Mouse (Mus musculus): ENCODE measurements around the gene Agpat3.
A peak's percentile ranks its signal among the peaks of the same experiment; 100 is the strongest.

The Agpat3 gene

GRCm38 (mm10) chr10:78259230-78259629 is 93.1 kb downstream of the Agpat3 start:
- DNase-seq (ENCODE audit: low spot score in 2 of 2): no peak

- no peak for DNase-seq (ENCODE audit: low spot score in 2 of 2)
Measured at GRCm38 (mm10) chr10:78258142-78258675, 94.1 kb downstream of the Agpat3 start.

GRCm38 (mm10) chr10:78255646-78256059 is 96.6 kb downstream of the Agpat3 start:
- peak in 1 of 2 experiments; percentile 27 for DNase-seq (ENCODE audit: low spot score in 2 of 2)

GRCm38 (mm10) chr10:78247206-78247605 is 105.1 kb downstream of the Agpat3 start:
- no peak for DNase-seq (ENCODE audit: low spot score in 2 of 2)

- no peak for DNase-seq (ENCODE audit: low spot score in 2 of 2)
Measured at GRCm38 (mm10) chr10:78246725-78247124, 105.6 kb downstream of the Agpat3 start.

GRCm38 (mm10) chr10:78245225-78245547 is 107.1 kb downstream of the Agpat3 start:
- DNase-seq (ENCODE audit: low spot score in 2 of 2): no peak

GRCm38 (mm10) chr10:78244438-78245224 is 107.7 kb downstream of the Agpat3 start, which contains the start of gene Trappc10:
Gene Trappc10, minus strand, starts transcription at chr10:78244641.
- peak; percentile 85 to 88 for DNase-seq (ENCODE audit: low spot score in 2 of 2)

- peak in 1 of 2 experiments; percentile 28 for DNase-seq (ENCODE audit: low spot score in 2 of 2)
Measured at GRCm38 (mm10) chr10:78244058-78244437, 108.2 kb downstream of the Agpat3 start.

GRCm38 (mm10) chr10:78238926-78239325 is 113.4 kb downstream of the Agpat3 start:
- DNase-seq (ENCODE audit: low spot score in 2 of 2): no peak

- DNase-seq (ENCODE audit: low spot score in 2 of 2): no peak
Measured at GRCm38 (mm10) chr10:78238297-78238696, 114.0 kb downstream of the Agpat3 start.

- DNase-seq (ENCODE audit: low spot score in 2 of 2): no peak
Measured at GRCm38 (mm10) chr10:78237809-78238208, 114.5 kb downstream of the Agpat3 start.

GRCm38 (mm10) chr10:78236885-78237629 is 115.2 kb downstream of the Agpat3 start:
- no peak for DNase-seq (ENCODE audit: low spot score in 2 of 2)

GRCm38 (mm10) chr10:78233756-78234155 is 118.5 kb downstream of the Agpat3 start:
- DNase-seq (ENCODE audit: low spot score in 2 of 2): no peak

- DNase-seq (ENCODE audit: low spot score in 2 of 2): no peak
Measured at GRCm38 (mm10) chr10:78233161-78233560, 119.1 kb downstream of the Agpat3 start.

GRCm38 (mm10) chr10:78232301-78232980 is 119.8 kb downstream of the Agpat3 start:
- no peak for DNase-seq (ENCODE audit: low spot score in 2 of 2)

GRCm38 (mm10) chr10:78228560-78228928 is 123.7 kb downstream of the Agpat3 start:
- no peak for DNase-seq (ENCODE audit: low spot score in 2 of 2)

- no peak for DNase-seq (ENCODE audit: low spot score in 2 of 2)
Measured at GRCm38 (mm10) chr10:78227875-78228559, 124.3 kb downstream of the Agpat3 start.

GRCm38 (mm10) chr10:78224136-78224535 is 128.2 kb downstream of the Agpat3 start:
- DNase-seq (ENCODE audit: low spot score in 2 of 2): no peak

- peak in 1 of 2 experiments; percentile 22 for DNase-seq (ENCODE audit: low spot score in 2 of 2)
Measured at GRCm38 (mm10) chr10:78222908-78223307, 129.4 kb downstream of the Agpat3 start.

- DNase-seq (ENCODE audit: low spot score in 2 of 2): no peak
Measured at GRCm38 (mm10) chr10:78221315-78221714, 131.0 kb downstream of the Agpat3 start.

- no peak for DNase-seq (ENCODE audit: low spot score in 2 of 2)
Measured at GRCm38 (mm10) chr10:78219528-78219927, 132.8 kb downstream of the Agpat3 start.
